Mouse (Mus musculus) forelimb bud, embryonic 11.5 days (tissue): ENCODE measurements at regions not wholly inside any gene's neighbourhood (a gene's known extent, or its start where the extent isn't known, plus 50 kb on each side); places are given as distances from the start of the nearest gene placed in this dataset.

Source experiments
- DNase-seq: peaks from one replicate; pipeline ENCODE4 v3.0.0-alpha.2; 2012; ENCODE audit warnings: low read depth, low spot score

DNA sequence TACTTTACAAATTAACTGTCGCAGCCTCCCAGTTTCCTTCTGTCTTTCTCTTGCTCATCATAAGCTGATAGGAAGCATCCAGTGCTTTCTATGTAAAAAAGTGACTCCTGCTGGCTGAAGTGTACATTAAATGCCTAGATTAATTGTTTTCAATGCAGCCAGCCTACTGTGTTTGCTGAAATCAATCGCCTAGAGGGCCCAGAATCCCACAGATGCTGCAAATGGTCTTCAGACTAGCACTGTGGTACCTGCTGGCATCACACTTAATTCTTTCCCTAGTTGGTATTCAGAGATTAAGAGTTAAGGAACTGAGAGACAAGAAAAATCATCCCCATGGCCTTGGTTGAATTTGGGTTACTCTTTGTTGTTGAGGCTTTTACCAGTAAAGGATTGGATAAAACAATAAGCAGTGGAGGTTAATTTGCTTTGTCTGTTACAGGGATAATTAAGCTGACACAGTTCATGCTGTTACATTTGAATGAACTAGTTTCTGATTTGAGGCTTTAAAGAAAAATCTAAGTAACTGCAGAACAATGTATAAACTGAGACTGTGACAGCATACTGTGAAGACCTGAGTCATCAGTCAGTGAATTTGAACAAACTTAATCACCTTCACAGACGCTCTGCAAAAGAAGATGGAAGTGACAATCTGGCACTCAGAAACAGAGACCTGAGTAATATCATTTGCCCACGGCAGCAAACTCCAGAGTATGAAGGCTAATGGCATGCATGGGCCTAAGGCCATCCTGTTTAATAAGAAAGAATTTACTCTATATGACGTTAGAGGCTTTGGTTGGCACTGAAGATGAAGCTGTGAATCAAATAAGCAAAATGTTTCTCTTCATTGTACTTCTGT, 339.0 kb upstream of the Ddi1 start:
- DNase-seq = no peak
